Mouse (Mus musculus): ENCODE results near the gene Plcl2. TPM values are rescaled to one million over a fixed set of nuclear protein-coding genes. Genes with fewer than 3 reads are reported as not detected.

The Plcl2 gene
- total and polyA plus RNA-seq, 3 experiments, result 23.6 to 83.7 TPM; not detected in 1

DNA sequence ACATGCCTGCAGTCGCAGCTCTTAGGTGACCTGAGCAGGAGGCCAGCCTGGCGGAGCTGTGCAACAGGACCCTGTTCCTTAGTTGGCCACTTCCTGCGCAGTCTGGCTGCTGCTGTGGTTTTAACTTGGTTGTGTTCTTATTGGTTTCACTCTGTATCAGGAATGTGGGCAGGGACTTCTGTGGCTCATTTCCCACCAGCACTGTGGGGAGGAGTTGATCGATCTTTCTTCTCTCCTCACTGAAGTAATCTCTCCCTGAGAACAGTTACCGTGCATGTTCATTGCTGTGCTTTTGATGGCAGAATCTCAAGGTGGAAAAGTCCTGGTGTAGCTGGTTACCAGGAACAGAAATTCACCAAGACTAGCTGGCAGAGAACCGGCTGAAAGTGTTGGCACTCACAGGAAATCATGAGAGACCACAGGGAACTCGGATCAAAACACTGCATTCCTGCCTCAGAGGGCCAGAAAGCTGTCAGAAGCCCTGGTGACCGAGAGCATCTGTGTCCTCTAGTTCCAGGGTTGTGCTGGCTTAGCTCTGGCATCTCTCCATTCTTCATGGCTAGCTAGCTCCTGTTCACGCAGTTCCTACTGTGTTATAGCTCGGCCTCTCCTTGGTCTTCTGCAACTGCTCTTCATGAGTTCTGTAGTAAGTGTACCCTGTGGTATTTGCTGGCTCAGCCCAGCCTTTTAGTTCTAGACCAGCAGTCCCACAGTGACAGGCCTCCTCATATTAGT is 168.9 kb downstream of the Plcl2 start:
- Histone ChIP-seq H3K27ac (ENCODE audit: control insufficient read depth, low read depth, low read length) (no peak overlapping the region), H3K9me3 (replicated peaks; ENCODE audit: insufficient read depth, low read length) (no peaks in the 10 kb centered on the region), H3K27me3 (ENCODE audit: control insufficient read depth in 1 of 2, insufficient read depth in 2 of 2, low read length in 2 of 2) (no peaks in the 10 kb centered on the region), H3K79me2 (ENCODE audit: control insufficient read depth, insufficient read depth, low read length, poor library complexity) (no peaks in the 10 kb centered on the region), H3K9ac (ENCODE audit: control insufficient read depth, low read depth, low read length, poor library complexity, severe bottlenecking) (no peak overlapping the region), H3K4me3 (ENCODE audit: control insufficient read depth in 1 of 2, insufficient read depth in 1 of 2, low read depth in 2 of 2, low read length in 2 of 2) (no peak overlapping the region), H3K36me3 (ENCODE audit: control insufficient read depth in 1 of 2, insufficient read depth in 2 of 2, low read length in 2 of 2) (peaks cover 0 to 13% of the 10 kb centered on the region in 2 experiments; a peak in 2 of 4 replicates), H3K4me1 (ENCODE audit: control insufficient read depth in 1 of 2, insufficient read depth in 2 of 2, low read length in 2 of 2) (no peaks in the 10 kb centered on the region)
- no peak for DNase-seq (ENCODE audit: low read depth, low spot score)
- no peak for TF ChIP-seq BHLHE40 (IDR thresholded peaks at IDR 0.05; ENCODE audit: borderline replicate concordance, low read depth, low read length)
- TF ChIP-seq MEF2A (IDR thresholded peaks at IDR 0.05; ENCODE audit: extremely low read depth, insufficient replicate concordance, low read depth, low read length, poor library complexity, severe bottlenecking), result no peak
- TF ChIP-seq ZNF384 (IDR thresholded peaks at IDR 0.05; ENCODE audit: low read depth, low read length), result no peak
- TF ChIP-seq HCFC1 (IDR thresholded peaks at IDR 0.05; ENCODE audit: low read depth, low read length), result no peak
- TF ChIP-seq USF2 (IDR thresholded peaks at IDR 0.05; ENCODE audit: borderline replicate concordance in 1 of 2, insufficient read depth in 1 of 2, low read depth in 1 of 2, low read length in 2 of 2), result no peak
- TF ChIP-seq ZKSCAN1 (IDR thresholded peaks at IDR 0.05; ENCODE audit: low read depth, low read length), result no peak
- TF ChIP-seq NRF1 (IDR thresholded peaks at IDR 0.05; ENCODE audit: insufficient read depth, low read depth, low read length, poor library complexity, severe bottlenecking), result no peak
- no peak for TF ChIP-seq E2F4 (IDR thresholded peaks at IDR 0.05; ENCODE audit: borderline replicate concordance, low read depth, low read length)
- no peak for TF ChIP-seq MYB (IDR thresholded peaks at IDR 0.05; ENCODE audit: low read depth, low read length)
- no peak for TF ChIP-seq UBTF (IDR thresholded peaks at IDR 0.05; ENCODE audit: borderline replicate concordance, insufficient read depth, low read depth, low read length)
- TF ChIP-seq MAZ (IDR thresholded peaks at IDR 0.05; ENCODE audit: low read depth, low read length), result no peak
- TF ChIP-seq GABPA (IDR thresholded peaks at IDR 0.05; ENCODE audit: low read depth, low read length), result no peak
- TF ChIP-seq ELF1 (IDR thresholded peaks at IDR 0.05; ENCODE audit: low read depth, low read length), result no peak
- TF ChIP-seq SMC3 (IDR thresholded peaks at IDR 0.05; ENCODE audit: low read depth, low read length), result no peak
- TF ChIP-seq CHD2 (IDR thresholded peaks at IDR 0.05; ENCODE audit: low read length), result no peak

GRCm38 (mm10) chr17:50678748-50679147 is 169.5 kb downstream of the Plcl2 start:
- Histone ChIP-seq H3K9ac (ENCODE audit: control insufficient read depth, low read depth, low read length, poor library complexity, severe bottlenecking) (no peak overlapping the region), H3K4me1 (ENCODE audit: control insufficient read depth in 1 of 2, insufficient read depth in 2 of 2, low read length in 2 of 2) (no peaks in the 10 kb centered on the region), H3K27ac (ENCODE audit: control insufficient read depth, low read depth, low read length) (no peak overlapping the region), H3K9me3 (replicated peaks; ENCODE audit: insufficient read depth, low read length) (no peaks in the 10 kb centered on the region), H3K27me3 (ENCODE audit: control insufficient read depth in 1 of 2, insufficient read depth in 2 of 2, low read length in 2 of 2) (no peaks in the 10 kb centered on the region), H3K79me2 (ENCODE audit: control insufficient read depth, insufficient read depth, low read length, poor library complexity) (no peaks in the 10 kb centered on the region), H3K36me3 (ENCODE audit: control insufficient read depth in 1 of 2, insufficient read depth in 2 of 2, low read length in 2 of 2) (peaks cover 0 to 13% of the 10 kb centered on the region in 2 experiments; a peak in 2 of 4 replicates), H3K4me3 (ENCODE audit: control insufficient read depth in 1 of 2, insufficient read depth in 1 of 2, low read depth in 2 of 2, low read length in 2 of 2) (no peak overlapping the region)
- TF ChIP-seq CHD1 (IDR thresholded peaks at IDR 0.05; ENCODE audit: low read depth, low read length) (no peak), MAZ (IDR thresholded peaks at IDR 0.05; ENCODE audit: low read depth, low read length) (no peak), CTCF (IDR thresholded peaks at IDR 0.05 in 2 of 3, conservative IDR thresholded peaks at IDR 0.05 in 1 of 3; ENCODE audit: control insufficient read depth in 1 of 3, insufficient read depth in 1 of 3, low read depth in 2 of 3, low read length in 3 of 3, poor library complexity in 1 of 3, severe bottlenecking in 1 of 3) (no peak), ELF1 (IDR thresholded peaks at IDR 0.05; ENCODE audit: low read depth, low read length) (no peak), SIN3A (IDR thresholded peaks at IDR 0.05; ENCODE audit: low read length) (no peak), TBP (IDR thresholded peaks at IDR 0.05; ENCODE audit: low read depth, low read length) (no peak), BHLHE40 (IDR thresholded peaks at IDR 0.05; ENCODE audit: borderline replicate concordance, low read depth, low read length) (no peak), MAFK (IDR thresholded peaks at IDR 0.05; ENCODE audit: borderline replicate concordance, low read depth, low read length) (no peak), RAD21 (IDR thresholded peaks at IDR 0.05; ENCODE audit: low read depth, low read length) (no peak), MYB (IDR thresholded peaks at IDR 0.05; ENCODE audit: low read depth, low read length) (no peak), MXI1 (IDR thresholded peaks at IDR 0.05; ENCODE audit: low read depth, low read length) (no peak), TAL1 (IDR thresholded peaks at IDR 0.05; ENCODE audit: low read length) (no peak), E2F4 (IDR thresholded peaks at IDR 0.05; ENCODE audit: borderline replicate concordance, low read depth, low read length) (no peak)
- DNase-seq (ENCODE audit: low read depth, low spot score), result no peak

All from MEL (cell line).